Mouse (Mus musculus) cortical plate, adult 2 months (tissue): ENCODE measurements at regions not wholly inside any gene's neighbourhood (a gene's known extent, or its start where the extent isn't known, plus 50 kb on each side); places are given as distances from the start of the nearest gene placed in this dataset.

Experiments used
- H3K27ac ChIP-seq: fragments of 200-500 bp; 2 replicates; pipeline ENCODE4 v1.5.1; 2012; ENCODE audit warnings: low read length, control low read depth, inconsistent platforms; ENCODE audit not compliant: insufficient read depth
- H3K4me1 ChIP-seq: fragments of 200-500 bp; 2 replicates; pipeline ENCODE4 v1.6.1; 2011; ENCODE audit warnings: low read length; ENCODE audit not compliant: control insufficient read depth, insufficient read depth
- H3K4me3 ChIP-seq: fragments of 200-500 bp; 2 replicates; pipeline ENCODE4 v1.5.1; 2011; ENCODE audit warnings: mild to moderate bottlenecking, low read length, control low read depth; ENCODE audit not compliant: insufficient read depth
- CTCF ChIP-seq: fragments of 200-500 bp; IDR thresholded peaks from 2 replicates; pipeline ENCODE4 v1.5.1; 2011; ENCODE audit warnings: mild to moderate bottlenecking, control low read depth, low read length; ENCODE audit not compliant: insufficient read depth; ENCODE audit errors: extremely low read depth
- POLR2A ChIP-seq: fragments of 200-500 bp; IDR thresholded peaks from 2 replicates; pipeline ENCODE4 v1.6.1; 2011; ENCODE audit warnings: mild to moderate bottlenecking, low read length, control low read depth; ENCODE audit not compliant: insufficient read depth; ENCODE audit errors: extremely low read depth

GRCm38 (mm10) chr4:69898831-69899230, 511.4 kb downstream of the Cdk5rap2 start:
- TF ChIP-seq POLR2A (no peak), CTCF (no peak)
- Histone ChIP-seq H3K4me1 (no peaks in the 10 kb centered on the region; the same call in 1 of the 2 replicates), H3K27ac (no peak overlapping the region), H3K4me3 (no peak overlapping the region)

GRCm38 (mm10) chr4:69896111-69896510, 514.1 kb downstream of the Cdk5rap2 start:
- no peak overlapping the region for H3K4me3 ChIP-seq
- no peak for TF ChIP-seq CTCF
- no peak for TF ChIP-seq POLR2A
- no peaks in the 10 kb centered on the region; the same call in 1 of the 2 replicates for H3K4me1 ChIP-seq
- no peak overlapping the region for H3K27ac ChIP-seq

GRCm38 (mm10) chr4:69892829-69893175, 517.4 kb downstream of the Cdk5rap2 start:
- H3K4me3 ChIP-seq = no peak overlapping the region
- H3K4me1 ChIP-seq = peaks cover 2% of the 10 kb centered on the region; the same call in 1 of the 2 replicates
- H3K27ac ChIP-seq = no peak overlapping the region
- TF ChIP-seq CTCF = no peak
- TF ChIP-seq POLR2A = no peak

GRCm38 (mm10) chr4:69891898-69892828, 518.1 kb downstream of the Cdk5rap2 start:
- Histone ChIP-seq H3K4me3 (no peak overlapping the region), H3K27ac (no peak overlapping the region), H3K4me1 (peaks cover 2% of the 10 kb centered on the region; the same call in 1 of the 2 replicates)
- no peak for TF ChIP-seq POLR2A
- TF ChIP-seq CTCF = no peak

- 0 out of 2 replicates have a peak, but pooled peaks cover 2% of the 10 kb centered on the region for H3K4me1 ChIP-seq
- H3K27ac ChIP-seq = peak overlapping the region; percentile 67; the same call in 1 of the 2 replicates
Measured at GRCm38 (mm10) chr4:69890655-69891054, 519.6 kb downstream of the Cdk5rap2 start.

GRCm38 (mm10) chr4:69889931-69890634, 520.2 kb downstream of the Cdk5rap2 start:
- Histone ChIP-seq H3K27ac (no peak overlapping the region), H3K4me1 (0 out of 2 replicates have a peak, but pooled peaks cover 2% of the 10 kb centered on the region), H3K4me3 (no peak overlapping the region)
- TF ChIP-seq POLR2A = no peak
- no peak for TF ChIP-seq CTCF

More at GRCm38 (mm10) chr4:69890655-69891054, 519.6 kb downstream of the Cdk5rap2 start:
- no peak overlapping the region for H3K4me3 ChIP-seq
- TF ChIP-seq CTCF (no peak), POLR2A (no peak)

GRCm38 (mm10) chr4:69876734-69877133, 533.5 kb downstream of the Cdk5rap2 start:
- Histone ChIP-seq H3K27ac (no peak overlapping the region), H3K4me3 (no peak overlapping the region), H3K4me1 (no peaks in the 10 kb centered on the region)
- TF ChIP-seq CTCF (no peak), POLR2A (no peak)

GRCm38 (mm10) chr4:69870638-69871037, 539.6 kb downstream of the Cdk5rap2 start:
- TF ChIP-seq POLR2A (no peak), CTCF (no peak)
- H3K27ac ChIP-seq = no peak overlapping the region
- H3K4me3 ChIP-seq = no peak overlapping the region
- no peaks in the 10 kb centered on the region for H3K4me1 ChIP-seq

GRCm38 (mm10) chr4:69855001-69855400, 555.2 kb downstream of the Cdk5rap2 start:
- H3K27ac ChIP-seq = no peak overlapping the region
- no peaks in the 10 kb centered on the region for H3K4me1 ChIP-seq
- no peak overlapping the region for H3K4me3 ChIP-seq
- TF ChIP-seq POLR2A (no peak), CTCF (no peak)
